Mouse (Mus musculus) spleen, adult 2 months (tissue): ENCODE data around the gene Dnajc10.

Experiments used
- CTCF ChIP-seq: fragments of 200-500 bp; IDR thresholded peaks from 2 replicates; pipeline ENCODE4 v1.5.1; 2011; ENCODE audit warnings: mild to moderate bottlenecking, inconsistent platforms; ENCODE audit not compliant: insufficient read depth, insufficient read length, insufficient replicate concordance; ENCODE audit errors: extremely low read depth
- POLR2A ChIP-seq: fragments of 200-500 bp; IDR thresholded peaks from 2 replicates; pipeline ENCODE4 v1.6.1; 2011; ENCODE audit warnings: low read depth, low read length, inconsistent platforms

- TF ChIP-seq CTCF = no peak
- TF ChIP-seq POLR2A = no peak
Measured at GRCm38 (mm10) chr2:80398595-80399099, 83.4 kb downstream of the Dnajc10 start.
